Mouse (Mus musculus) heart, embryonic 14.5 days (tissue): ENCODE results near the gene Kdm2b. TPM values are rescaled to one million over a fixed set of nuclear protein-coding genes. Genes with fewer than 3 reads are reported as not detected.

Experiments used
- ATAC-seq: fragments of 200-750 bp; cut with Nextera tagmentation; 2 replicates; pipeline ENCODE4 v1.8.0; 2017; ENCODE audit warnings: low read depth, moderate TSS enrichment; ENCODE audit not compliant: insufficient number of reproducible peaks, insufficient read depth, low FRiP score
- H3K27ac ChIP-seq, 2 experiments: fragments of 200-500 bp in 1 of 2; fragments of 300-500 bp in 1 of 2; sonication (generic) in 1 of 2; replicated peaks in 1 of 2; 2 replicates each; pipeline ENCODE4 v1.5.1; 2012 to 2014; ENCODE audit warnings: low read depth in 2 of 2, low read length in 2 of 2, control low read depth in 1 of 2, mild to moderate bottlenecking in 1 of 2, mixed read lengths in 1 of 2; ENCODE audit not compliant: control insufficient read depth in 1 of 2, insufficient read depth in 1 of 2
- H3K27me3 ChIP-seq: fragments of 300-500 bp; sonication (generic); 2 replicates; pipeline ENCODE4 v1.6.1; 2014; ENCODE audit warnings: mild to moderate bottlenecking, low read length, control low read depth; ENCODE audit not compliant: control insufficient read depth, insufficient read depth
- H3K36me3 ChIP-seq: fragments of 300-500 bp; sonication (generic); 2 replicates; pipeline ENCODE4 v1.6.1; 2014; ENCODE audit warnings: mild to moderate bottlenecking, control low read depth, low read length, mixed read lengths; ENCODE audit not compliant: control insufficient read depth, insufficient read depth
- H3K4me1 ChIP-seq, 2 experiments: fragments of 200-500 bp in 1 of 2; fragments of 300-500 bp in 1 of 2; sonication (generic) in 1 of 2; 2 replicates each; pipeline ENCODE4 v1.6.1; 2012 to 2014; ENCODE audit warnings: low read length in 2 of 2, control low read depth in 1 of 2, mixed read lengths in 1 of 2; ENCODE audit not compliant: control insufficient read depth in 2 of 2, insufficient read depth in 2 of 2
- H3K4me2 ChIP-seq: fragments of 300-500 bp; sonication (generic); 2 replicates; pipeline ENCODE4 v1.6.1; 2014; ENCODE audit warnings: mild to moderate bottlenecking, low read length
- H3K4me3 ChIP-seq, 2 experiments: fragments of 200-500 bp in 1 of 2; fragments of 300-500 bp in 1 of 2; sonication (generic) in 1 of 2; 2 replicates each; pipeline ENCODE4 v1.5.1; 2012 to 2014; ENCODE audit warnings: low read length in 2 of 2, mild to moderate bottlenecking in 2 of 2, control low read depth in 1 of 2, low read depth in 1 of 2, moderate library complexity in 1 of 2; ENCODE audit not compliant: control insufficient read depth in 1 of 2, insufficient read depth in 1 of 2
- H3K9ac ChIP-seq: fragments of 300-500 bp; sonication (generic); 2 replicates; pipeline ENCODE4 v1.6.1; 2014; ENCODE audit warnings: mild to moderate bottlenecking, low read length
- H3K9me3 ChIP-seq: fragments of 300-500 bp; sonication (generic); 2 replicates; pipeline ENCODE4 v1.6.1; 2016; ENCODE audit warnings: low read length, control low read depth; ENCODE audit not compliant: control insufficient read depth
- WGBS: fragments of 180-500 bp; shearing (Covaris S2); extraction: QIAGEN DNeasy Blood & Tissue Kit; methylation state at CpG from one replicate; pipeline ENCODE4 v1.1.7; 2014; 5-methylcytosine and 5-hydroxymethylcytosine counted together
- polyA plus RNA-seq: library from polyadenylated mRNA; unstranded; fragments of >200 nt; fragmentation: Nextera tagmentation; extraction: Ambion mirVana; gene quantifications from 2 replicates; pipeline ENCODE4 v1.2.1, GENCODE M21; 2014

The Kdm2b gene
- polyA plus RNA-seq, 1 experiment from 2014 or later = 24.2 TPM

DNA sequence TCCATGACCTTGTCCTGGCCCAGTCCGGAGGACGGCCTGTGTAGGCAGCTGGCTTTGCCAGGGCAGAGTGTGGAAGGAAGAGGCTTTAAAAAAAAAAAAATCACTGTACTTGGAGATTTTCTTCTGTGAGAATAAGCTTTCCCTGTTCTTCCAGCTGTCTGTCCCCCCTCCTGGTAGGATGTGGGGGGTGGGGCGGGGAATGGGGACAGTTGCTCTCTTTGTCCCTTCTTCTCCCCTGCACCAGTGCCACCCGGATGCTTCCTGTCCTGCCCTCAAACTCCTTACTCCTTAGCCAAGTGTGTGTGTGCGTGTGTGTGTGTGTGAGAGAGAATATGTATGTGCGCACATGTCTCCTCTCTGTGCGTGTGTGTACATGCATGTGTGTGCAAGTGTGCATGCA is 40.1 kb upstream of the Kdm2b start:
- peaks cover 36% of the 10 kb centered on the region for H3K36me3 ChIP-seq

DNA sequence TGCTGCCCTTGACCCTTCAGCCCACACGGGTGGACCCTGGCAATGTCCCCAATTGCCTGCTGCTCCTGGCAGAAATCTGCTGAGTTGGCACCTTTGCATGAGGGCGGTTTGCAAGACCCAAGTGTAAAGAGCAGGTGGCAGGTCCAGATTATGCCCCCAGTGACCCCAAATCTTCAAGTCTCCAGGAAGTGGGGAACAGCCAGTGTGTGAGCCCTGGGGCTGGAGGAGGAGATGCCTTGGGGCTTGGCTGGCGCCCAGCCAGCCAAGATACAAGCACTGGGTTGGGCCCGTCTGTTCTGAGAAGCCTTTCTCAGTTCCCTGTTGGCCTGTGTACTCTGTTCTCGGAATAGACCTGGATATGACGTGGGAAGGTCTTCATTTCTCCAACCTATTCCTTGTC is 37.8 kb upstream of the Kdm2b start:
- no peak overlapping the region for H3K9ac ChIP-seq
- no peak for ATAC-seq
- no peak overlapping the region for H3K4me2 ChIP-seq
- H3K27me3 ChIP-seq = no peaks in the 10 kb centered on the region
- 0 out of 2 replicates have a peak, but pooled peaks cover 4% of the 10 kb centered on the region for H3K9me3 ChIP-seq
- H3K36me3 ChIP-seq = peaks cover 36% of the 10 kb centered on the region
- no peak overlapping the region for H3K4me3 ChIP-seq
- H3K4me1 ChIP-seq = peaks cover 6 to 15% of the 10 kb centered on the region in 2 experiments; a peak in 3 of 4 replicates
- 55% methylated on average over 6 of the region's 6 CpGs for WGBS
- H3K27ac ChIP-seq = no peak overlapping the region; a peak in 1 of 4 replicates

More for the DNA sequence above, 40.1 kb upstream of the Kdm2b start:
- Histone ChIP-seq H3K4me3 (no peak overlapping the region), H3K9ac (no peak overlapping the region), H3K4me2 (no peak overlapping the region), H3K9me3 (0 out of 2 replicates have a peak, but pooled peaks cover 4% of the 10 kb centered on the region), H3K27me3 (no peaks in the 10 kb centered on the region), H3K27ac (no peak overlapping the region), H3K4me1 (peaks cover 2 to 11% of the 10 kb centered on the region in 2 experiments; a peak in 3 of 4 replicates)
- no peak for ATAC-seq
- WGBS = 88% methylated on average over 7 of the region's 7 CpGs

DNA sequence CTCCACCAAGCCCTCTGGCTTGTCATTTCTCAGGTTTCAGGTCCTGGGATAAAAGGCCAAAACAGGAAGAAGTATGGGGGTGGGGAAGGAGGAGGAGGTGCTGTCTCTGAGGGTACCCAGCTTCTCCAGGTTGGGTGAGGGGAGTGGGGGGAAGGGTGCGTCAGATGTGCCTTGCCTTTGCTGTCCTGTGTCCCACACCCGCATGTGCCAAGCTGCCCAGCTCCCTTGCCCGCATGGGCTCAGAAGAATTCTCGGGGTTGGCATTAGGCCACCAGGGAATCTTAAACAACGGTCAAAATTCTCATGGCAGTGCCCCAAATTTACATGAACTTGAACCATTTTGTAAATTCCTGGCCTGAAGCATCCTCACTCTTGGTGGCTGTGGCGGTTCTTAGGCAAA is 36.8 kb upstream of the Kdm2b start:
- Histone ChIP-seq H3K9ac (no peak overlapping the region), H3K4me1 (peaks cover 6 to 15% of the 10 kb centered on the region in 2 experiments; a peak in 3 of 4 replicates), H3K27ac (no peak overlapping the region), H3K27me3 (no peaks in the 10 kb centered on the region), H3K36me3 (peaks cover 28% of the 10 kb centered on the region), H3K4me3 (no peak overlapping the region), H3K9me3 (0 out of 2 replicates have a peak, but pooled peaks cover 4% of the 10 kb centered on the region), H3K4me2 (no peak overlapping the region)
- WGBS = 59% methylated on average over 6 of the region's 6 CpGs
- no peak for ATAC-seq

GRCm38 (mm10) chr5:123024965-123025573 is 35.4 kb upstream of the Kdm2b start:
- H3K36me3 ChIP-seq = peaks cover 15% of the 10 kb centered on the region
- no peak overlapping the region for H3K4me3 ChIP-seq
- no peak overlapping the region for H3K9ac ChIP-seq
- no peak overlapping the region for H3K27ac ChIP-seq
- no peak overlapping the region for H3K4me2 ChIP-seq
- no peaks in the 10 kb centered on the region for H3K9me3 ChIP-seq
- no peak for ATAC-seq
- 76% methylated on average over 9 of the region's 9 CpGs for WGBS
- peaks cover 6 to 19% of the 10 kb centered on the region in 2 experiments; a peak in 3 of 4 replicates for H3K4me1 ChIP-seq
- H3K27me3 ChIP-seq = no peaks in the 10 kb centered on the region

GRCm38 (mm10) chr5:123024312-123024711 is 34.7 kb upstream of the Kdm2b start:
- Histone ChIP-seq H3K9me3 (no peaks in the 10 kb centered on the region), H3K4me1 (peaks cover 9 to 27% of the 10 kb centered on the region in 2 experiments; a peak in 3 of 4 replicates), H3K27me3 (no peaks in the 10 kb centered on the region), H3K4me3 (no peak overlapping the region), H3K4me2 (no peak overlapping the region), H3K36me3 (peaks cover 7% of the 10 kb centered on the region), H3K27ac (no peak overlapping the region), H3K9ac (no peak overlapping the region)
- 82% methylated on average over 6 of the region's 6 CpGs for WGBS
- ATAC-seq = no peak

- H3K36me3 ChIP-seq = no peaks in the 10 kb centered on the region
- H3K27me3 ChIP-seq = no peaks in the 10 kb centered on the region
- no peak overlapping the region for H3K4me3 ChIP-seq
- no peaks in the 10 kb centered on the region for H3K9me3 ChIP-seq
- H3K4me2 ChIP-seq = no peak overlapping the region
- ATAC-seq = no peak
- no peak overlapping the region for H3K9ac ChIP-seq
- H3K27ac ChIP-seq = peak overlapping the region in 1 of 2 experiments; percentile 1; a peak in 1 of 4 replicates
- 53% methylated on average over 6 of the region's 6 CpGs for WGBS
- peaks cover 17 to 35% of the 10 kb centered on the region in 2 experiments for H3K4me1 ChIP-seq
These were observed 33.4 kb upstream of the Kdm2b start for GRCm38 (mm10) chr5:123023049-123023448.

- WGBS = 85% methylated on average over 7 of the region's 7 CpGs
- ATAC-seq = no peak
- H3K36me3 ChIP-seq = peaks cover 5% of the 10 kb centered on the region; the same call in 1 of the 2 replicates
- no peak overlapping the region for H3K27ac ChIP-seq
- no peak overlapping the region for H3K4me2 ChIP-seq
- H3K4me3 ChIP-seq = no peak overlapping the region
- peaks cover 24 to 36% of the 10 kb centered on the region in 2 experiments for H3K4me1 ChIP-seq
- no peak overlapping the region for H3K9ac ChIP-seq
- no peaks in the 10 kb centered on the region for H3K27me3 ChIP-seq
- no peaks in the 10 kb centered on the region for H3K9me3 ChIP-seq
These were observed 31.8 kb upstream of the Kdm2b start for GRCm38 (mm10) chr5:123021438-123021837.
